Mouse (Mus musculus) kidney, postnatal 36 days (tissue): Measurements from ENCODE around the gene Slc25a19.

Experiments used
- DNase-seq, 2 experiments: peaks; one replicate each; pipeline ENCODE4 v3.0.0; 2021 to 2022; ENCODE audit warnings: mixed read lengths in 2 of 2

Slc25a19 gene

GRCm38 (mm10) chr11:115595209-115595608, 32.9 kb downstream of the Slc25a19 start:
- DNase-seq = no peak

DNA sequence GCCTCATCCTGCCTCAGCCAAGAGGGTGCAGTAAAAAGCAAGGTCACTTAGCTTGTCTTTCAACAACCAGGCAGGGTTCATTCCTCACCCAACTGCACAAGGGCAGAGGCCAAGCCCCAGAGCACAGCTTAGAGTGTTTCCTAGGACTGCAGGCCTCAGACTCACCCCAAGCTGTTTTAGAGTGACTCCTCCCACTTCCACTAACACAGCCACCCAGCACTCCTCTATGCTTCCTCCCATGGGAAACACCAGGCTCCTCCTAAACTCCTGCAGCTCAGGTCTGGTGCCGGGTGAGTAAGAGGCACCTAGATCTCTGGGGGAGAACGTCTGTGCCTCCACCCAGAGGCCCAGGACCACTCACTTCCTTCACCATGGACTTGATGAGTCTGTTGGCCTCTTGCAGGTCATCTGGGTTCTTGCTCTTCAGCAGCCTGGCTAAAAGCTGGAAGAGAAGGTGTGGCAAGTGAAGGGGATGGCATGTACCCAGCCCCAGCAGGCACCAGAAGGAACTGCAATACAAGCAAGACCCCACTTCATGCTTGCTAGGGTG, 37.5 kb downstream of the Slc25a19 start:
- DNase-seq = no peak

DNA sequence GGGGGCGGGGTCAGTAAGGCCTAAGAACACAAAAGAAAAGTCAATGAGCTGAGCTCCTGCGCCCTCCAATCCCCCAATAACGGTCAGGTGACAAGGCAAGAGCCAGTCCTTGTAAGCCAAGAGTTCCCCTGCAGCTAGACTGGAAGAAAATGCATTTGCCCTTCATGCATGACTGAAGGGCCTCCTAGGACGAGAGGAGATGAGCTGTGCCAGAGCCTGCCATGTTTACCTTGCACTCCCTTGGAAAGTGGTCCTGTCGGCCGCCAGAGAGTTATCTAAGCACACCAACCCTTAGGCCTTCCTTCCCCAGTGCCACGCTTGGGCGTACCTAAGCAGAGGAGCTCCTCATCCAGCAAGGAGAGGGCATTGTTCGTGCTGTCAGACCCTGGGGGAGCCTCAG, 40.1 kb downstream of the Slc25a19 start:
- no peak for DNase-seq

- no peak for DNase-seq
Measured at GRCm38 (mm10) chr11:115586403-115586802, 41.7 kb downstream of the Slc25a19 start.

DNA sequence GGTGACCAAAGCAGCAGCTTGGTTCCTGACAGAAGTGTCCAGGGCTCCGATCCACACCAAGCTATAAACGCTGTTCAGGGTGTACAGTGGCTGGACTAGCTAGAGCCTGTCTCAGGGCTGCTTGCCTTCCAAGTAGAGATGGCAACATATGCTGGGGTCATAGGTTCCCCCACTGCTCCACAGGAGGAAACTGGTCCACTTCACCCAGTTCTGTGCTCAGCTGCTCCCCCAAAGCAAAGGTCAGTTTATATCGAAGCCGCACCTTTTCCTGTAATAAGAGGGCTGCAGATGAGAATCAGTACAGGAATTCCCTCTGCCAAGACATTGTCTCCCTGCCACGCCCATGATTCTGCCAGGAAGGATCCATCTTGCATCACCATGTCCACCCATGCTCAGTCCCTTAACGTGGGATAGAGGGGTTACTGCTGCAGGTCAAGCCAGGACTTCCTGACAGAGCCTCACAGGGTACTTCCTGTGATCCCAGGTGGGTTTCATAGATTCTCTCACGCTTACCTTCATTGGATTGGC, 42.5 kb downstream of the Slc25a19 start:
- no peak for DNase-seq

DNA sequence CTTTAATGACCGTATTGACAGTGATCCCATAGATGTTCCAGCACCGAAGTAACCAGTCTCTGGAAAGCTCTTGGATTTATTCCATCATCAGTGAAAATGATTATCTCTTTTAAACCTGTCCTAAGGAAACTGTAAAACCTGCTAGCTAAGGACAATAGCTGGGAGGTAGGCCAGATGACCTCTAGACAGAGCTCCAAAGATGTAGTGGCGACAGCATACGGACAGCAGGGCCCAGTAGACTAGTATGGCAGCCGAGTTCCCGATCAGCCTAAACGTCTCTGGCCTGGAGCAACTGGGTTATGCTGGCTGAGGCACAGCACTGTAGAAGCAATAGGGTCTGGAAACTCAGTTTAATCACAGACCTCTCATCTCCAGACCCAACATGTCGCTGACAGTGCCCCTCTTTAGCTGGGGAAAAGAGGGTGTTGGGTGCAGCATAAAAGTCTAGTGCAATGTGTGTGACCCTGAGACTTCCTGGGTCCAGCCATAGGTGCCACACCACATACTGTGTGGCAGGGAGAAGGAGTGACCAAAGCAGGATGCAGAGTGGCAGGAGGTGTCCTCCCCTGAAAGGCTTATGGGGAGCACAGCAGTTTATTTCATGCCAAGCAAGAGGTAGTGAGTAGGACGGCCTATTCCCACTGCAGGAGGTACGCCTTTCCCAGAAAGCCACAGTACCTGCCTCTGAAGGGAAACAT, 43.6 kb downstream of the Slc25a19 start:
- DNase-seq = no peak

- DNase-seq = no peak
Measured at GRCm38 (mm10) chr11:115582913-115583606, 45.0 kb downstream of the Slc25a19 start.

DNA sequence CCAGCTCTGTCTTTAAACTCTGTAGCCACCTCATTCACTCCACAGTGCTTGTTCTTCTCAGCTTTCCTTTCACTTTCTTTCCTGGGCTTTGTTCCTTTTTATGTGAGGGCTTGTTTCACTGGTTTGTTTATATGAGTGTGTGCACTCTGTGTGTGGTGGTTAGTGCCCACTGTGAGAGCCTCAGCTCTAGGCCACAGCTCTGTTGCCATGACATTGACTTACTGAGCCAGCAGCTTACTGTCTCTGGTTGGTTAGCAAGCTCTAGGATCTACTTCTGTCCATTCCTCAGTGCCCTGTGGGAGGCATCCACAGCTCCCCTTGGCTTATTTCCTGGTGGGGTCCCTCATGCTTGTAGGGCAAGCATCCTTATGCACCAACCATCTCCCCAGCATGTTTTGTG, 49.0 kb downstream of the Slc25a19 start:
- DNase-seq = no peak

GRCm38 (mm10) chr11:115564961-115565360, 63.1 kb downstream of the Slc25a19 start:
- no peak for DNase-seq
